In genomic region chr19:16118421-16118820, GRCm38 (mm10) we compare ENCODE assay signal across 23 mouse cellular contexts.
"Had no signal": no experiment of that assay in that cellular context is flagged by ENCODE, and none has a peak within 500 bp of the region (broad histone marks: within the 10 kb centered on the region; RNA-seq: fewer than 3 reads in every experiment).

No protein-coding gene starts in this region.

- H3K4me3 ChIP-seq: heart, adult 2 months; heart, embryonic 13.5 days; heart, embryonic 15.5 days; hindbrain, embryonic 13.5 days; hindbrain, embryonic 15.5 days; kidney, embryonic 15.5 days; limb, embryonic 13.5 days; limb, embryonic 15.5 days; liver, embryonic 12.5 days had no signal

- DNase-seq: gastrocnemius, postnatal 14 days; gastrocnemius, postnatal 36 days; heart, adult 11 months; heart, adult 2 months; heart, postnatal 14 days; heart, postnatal 36 days; kidney, adult 11 months; kidney, postnatal 10 days; layer of hippocampus, adult 9-11 months; layer of hippocampus, postnatal 36 days; left cerebral cortex, postnatal 4 days had no signal

- H3K27ac ChIP-seq: heart, adult 2 months; heart, embryonic 13.5 days; heart, embryonic 15.5 days; hindbrain, embryonic 13.5 days; hindbrain, embryonic 15.5 days; hindbrain, postnatal 0 days; kidney, embryonic 15.5 days; limb, embryonic 13.5 days; limb, embryonic 15.5 days; liver, embryonic 12.5 days; liver, embryonic 14.5 days had no signal

- H3K36me3 ChIP-seq: heart, embryonic 13.5 days; heart, embryonic 15.5 days; hindbrain, embryonic 13.5 days; hindbrain, embryonic 15.5 days; kidney, embryonic 15.5 days; limb, embryonic 13.5 days; limb, embryonic 15.5 days; liver, embryonic 12.5 days had no signal

- H3K9me3 ChIP-seq: heart, embryonic 13.5 days; heart, embryonic 15.5 days; hindbrain, embryonic 13.5 days; hindbrain, embryonic 15.5 days; kidney, embryonic 15.5 days; limb, embryonic 13.5 days; limb, embryonic 15.5 days; liver, embryonic 12.5 days had no signal

- H3K9ac ChIP-seq: heart, embryonic 13.5 days; heart, embryonic 15.5 days; hindbrain, embryonic 13.5 days; hindbrain, embryonic 15.5 days; kidney, embryonic 15.5 days; limb, embryonic 13.5 days; limb, embryonic 15.5 days; liver, embryonic 12.5 days; liver, embryonic 14.5 days had no signal

- H3K4me1 ChIP-seq: hindbrain, embryonic 15.5 days; kidney, embryonic 15.5 days; liver, embryonic 12.5 days had no signal

- H3K27me3 ChIP-seq: heart, embryonic 13.5 days; heart, embryonic 15.5 days; hindbrain, embryonic 13.5 days; hindbrain, embryonic 15.5 days; kidney, embryonic 15.5 days; limb, embryonic 13.5 days; limb, embryonic 15.5 days; liver, embryonic 12.5 days had no signal

- ATAC-seq: hindbrain, postnatal 0 days; intestine, embryonic 16.5 days; liver, embryonic 12.5 days had no signal

- H3K4me2 ChIP-seq: heart, embryonic 11.5 days; heart, embryonic 13.5 days; heart, embryonic 15.5 days; hindbrain, embryonic 13.5 days; hindbrain, embryonic 15.5 days; kidney, embryonic 15.5 days; limb, embryonic 13.5 days; limb, embryonic 15.5 days; liver, embryonic 12.5 days had no signal
